Mouse (Mus musculus) neural tube, embryonic 11.5 days (tissue): ENCODE results near the gene Sectm1b. TPM values are rescaled to one million over a fixed set of nuclear protein-coding genes. Genes with fewer than 3 reads are reported as not detected.

Experiments
- ATAC-seq: fragments of 200-750 bp; cut with Nextera tagmentation; 2 replicates; pipeline ENCODE4 v1.8.0; 2017; ENCODE audit warnings: moderate number of reproducible peaks, mild to moderate bottlenecking, moderate TSS enrichment, moderate library complexity; ENCODE audit not compliant: insufficient read depth, low FRiP score, low TSS enrichment
- DNase-seq: peaks from one replicate; pipeline ENCODE4 v3.0.0-alpha.2; 2015; ENCODE audit warnings: low spot score
- H3K27ac ChIP-seq: fragments of 300-500 bp; sonication (generic); 2 replicates; pipeline ENCODE4 v1.5.1; 2014; ENCODE audit warnings: low read depth, mild to moderate bottlenecking, low read length
- H3K27me3 ChIP-seq: fragments of 300-500 bp; sonication (generic); 2 replicates; pipeline ENCODE4 v1.6.1; 2014; ENCODE audit warnings: mild to moderate bottlenecking, low read length, mixed read lengths; ENCODE audit not compliant: control insufficient read depth, insufficient read depth
- H3K36me3 ChIP-seq: fragments of 300-500 bp; sonication (generic); 2 replicates; pipeline ENCODE4 v1.6.1; 2014; ENCODE audit warnings: mild to moderate bottlenecking, low read length, moderate library complexity, mixed read lengths; ENCODE audit not compliant: control insufficient read depth, insufficient read depth
- H3K4me1 ChIP-seq: fragments of 300-500 bp; sonication (generic); 2 replicates; pipeline ENCODE4 v1.6.1; 2014; ENCODE audit warnings: low read length, mixed read lengths; ENCODE audit not compliant: control insufficient read depth, insufficient read depth
- H3K4me2 ChIP-seq: fragments of 300-500 bp; sonication (generic); 2 replicates; pipeline ENCODE4 v1.6.1; 2014; ENCODE audit warnings: low read depth, mild to moderate bottlenecking, moderate library complexity
- H3K4me3 ChIP-seq: fragments of 300-500 bp; sonication (generic); 2 replicates; pipeline ENCODE4 v1.5.1; 2014; ENCODE audit warnings: low read depth, low read length
- H3K9ac ChIP-seq: fragments of 300-500 bp; sonication (generic); 2 replicates; pipeline ENCODE4 v1.6.1; 2014; ENCODE audit warnings: mild to moderate bottlenecking, low read length
- H3K9me3 ChIP-seq: fragments of 300-500 bp; sonication (generic); 2 replicates; pipeline ENCODE4 v1.6.1; 2016; ENCODE audit warnings: low read length; ENCODE audit not compliant: control insufficient read depth
- WGBS: fragments of 180-500 bp; shearing (Covaris S2); extraction: QIAGEN DNeasy Blood & Tissue Kit; methylation state at CpG from one replicate; pipeline ENCODE4 v1.1.7; 2014; 5-methylcytosine and 5-hydroxymethylcytosine counted together
- polyA plus RNA-seq: library from polyadenylated mRNA; unstranded; fragments of >200 nt; fragmentation: Nextera tagmentation; extraction: Ambion mirVana; gene quantifications from 2 replicates; pipeline ENCODE4 v1.2.1, GENCODE M21; 2014

Sectm1b gene
- polyA plus RNA-seq, 1 experiment from 2014 or later, result not detected

- H3K4me1 ChIP-seq, result no peaks in the 10 kb centered on the region
- no peak overlapping the region for H3K4me2 ChIP-seq
- no peak overlapping the region for H3K4me3 ChIP-seq
- DNase-seq, result no peak
- H3K36me3 ChIP-seq, result no peaks in the 10 kb centered on the region
- no peaks in the 10 kb centered on the region for H3K9me3 ChIP-seq
- ATAC-seq, result no peak
- H3K27ac ChIP-seq, result no peak overlapping the region
- 81% methylated on average over 7 of the region's 7 CpGs for WGBS
- H3K27me3 ChIP-seq, result no peaks in the 10 kb centered on the region
- H3K9ac ChIP-seq, result no peak overlapping the region
Measured at GRCm38 (mm10) chr11:121099762-121100161, 36.4 kb upstream of the Sectm1b start.

GRCm38 (mm10) chr11:121092606-121093585, 29.5 kb upstream of the Sectm1b start:
- no peak overlapping the region for H3K9ac ChIP-seq
- ATAC-seq (no peak), DNase-seq (no peak)
- H3K27ac ChIP-seq, result no peak overlapping the region
- no peaks in the 10 kb centered on the region for H3K9me3 ChIP-seq
- H3K4me3 ChIP-seq, result no peak overlapping the region
- H3K4me1 ChIP-seq, result no peaks in the 10 kb centered on the region
- H3K27me3 ChIP-seq, result no peaks in the 10 kb centered on the region
- no peaks in the 10 kb centered on the region for H3K36me3 ChIP-seq
- H3K4me2 ChIP-seq, result no peak overlapping the region
- 92% methylated on average over 14 of the region's 14 CpGs for WGBS

GRCm38 (mm10) chr11:121090943-121091342, 27.6 kb upstream of the Sectm1b start:
- H3K4me1 ChIP-seq, result no peaks in the 10 kb centered on the region
- H3K9ac ChIP-seq, result no peak overlapping the region
- no peaks in the 10 kb centered on the region for H3K27me3 ChIP-seq
- DNase-seq (no peak), ATAC-seq (no peak)
- WGBS, result 73% methylated on average over 4 of the region's 4 CpGs
- no peak overlapping the region for H3K4me3 ChIP-seq
- H3K4me2 ChIP-seq, result no peak overlapping the region
- no peaks in the 10 kb centered on the region for H3K36me3 ChIP-seq
- H3K27ac ChIP-seq, result no peak overlapping the region
- H3K9me3 ChIP-seq, result no peaks in the 10 kb centered on the region

- Histone ChIP-seq H3K4me3 (no peak overlapping the region), H3K36me3 (no peaks in the 10 kb centered on the region), H3K27ac (no peak overlapping the region), H3K9me3 (no peaks in the 10 kb centered on the region), H3K9ac (no peak overlapping the region), H3K4me1 (no peaks in the 10 kb centered on the region), H3K4me2 (no peak overlapping the region), H3K27me3 (no peaks in the 10 kb centered on the region)
- no peak for ATAC-seq
- 91% methylated on average over 2 of the region's 2 CpGs for WGBS
- DNase-seq, result no peak
Measured at GRCm38 (mm10) chr11:121089756-121090546, 26.6 kb upstream of the Sectm1b start.

GRCm38 (mm10) chr11:121088997-121089396, 25.6 kb upstream of the Sectm1b start:
- Histone ChIP-seq H3K9me3 (no peaks in the 10 kb centered on the region), H3K4me2 (no peak overlapping the region), H3K36me3 (no peaks in the 10 kb centered on the region), H3K4me1 (no peaks in the 10 kb centered on the region), H3K27ac (no peak overlapping the region), H3K4me3 (no peak overlapping the region), H3K27me3 (no peaks in the 10 kb centered on the region), H3K9ac (no peak overlapping the region)
- DNase-seq, result no peak
- ATAC-seq, result no peak
- WGBS, result 81% methylated on average over 6 of the region's 6 CpGs

GRCm38 (mm10) chr11:121086296-121086695, 22.9 kb upstream of the Sectm1b start:
- Histone ChIP-seq H3K27me3 (no peaks in the 10 kb centered on the region), H3K36me3 (no peaks in the 10 kb centered on the region), H3K9ac (no peak overlapping the region), H3K4me1 (no peaks in the 10 kb centered on the region), H3K4me3 (no peak overlapping the region), H3K9me3 (no peaks in the 10 kb centered on the region), H3K27ac (no peak overlapping the region), H3K4me2 (no peak overlapping the region)
- DNase-seq, result no peak
- WGBS, result 79% methylated on average over 4 of the region's 4 CpGs
- no peak for ATAC-seq

GRCm38 (mm10) chr11:121085181-121085580, 21.8 kb upstream of the Sectm1b start:
- 83% methylated on average over 5 of the region's 5 CpGs for WGBS

GRCm38 (mm10) chr11:121082857-121083500, 19.6 kb upstream of the Sectm1b start:
- H3K4me3 ChIP-seq, result no peak overlapping the region
- H3K9ac ChIP-seq, result no peak overlapping the region
- H3K9me3 ChIP-seq, result no peaks in the 10 kb centered on the region
- no peak for ATAC-seq
- DNase-seq, result no peak
- no peaks in the 10 kb centered on the region for H3K36me3 ChIP-seq
- H3K4me2 ChIP-seq, result no peak overlapping the region
- H3K27ac ChIP-seq, result no peak overlapping the region
- H3K27me3 ChIP-seq, result no peaks in the 10 kb centered on the region
- no peaks in the 10 kb centered on the region for H3K4me1 ChIP-seq
- 83% methylated on average over 6 of the region's 6 CpGs for WGBS

More at GRCm38 (mm10) chr11:121085181-121085580, 21.8 kb upstream of the Sectm1b start:
- Histone ChIP-seq H3K27me3 (no peaks in the 10 kb centered on the region), H3K4me1 (no peaks in the 10 kb centered on the region), H3K4me3 (no peak overlapping the region), H3K36me3 (no peaks in the 10 kb centered on the region), H3K4me2 (no peak overlapping the region), H3K9ac (no peak overlapping the region), H3K27ac (no peak overlapping the region), H3K9me3 (no peaks in the 10 kb centered on the region)
- no peak for DNase-seq
- no peak for ATAC-seq
